8 mouse cellular contexts compared by ENCODE assay signal in the genomic region with DNA sequence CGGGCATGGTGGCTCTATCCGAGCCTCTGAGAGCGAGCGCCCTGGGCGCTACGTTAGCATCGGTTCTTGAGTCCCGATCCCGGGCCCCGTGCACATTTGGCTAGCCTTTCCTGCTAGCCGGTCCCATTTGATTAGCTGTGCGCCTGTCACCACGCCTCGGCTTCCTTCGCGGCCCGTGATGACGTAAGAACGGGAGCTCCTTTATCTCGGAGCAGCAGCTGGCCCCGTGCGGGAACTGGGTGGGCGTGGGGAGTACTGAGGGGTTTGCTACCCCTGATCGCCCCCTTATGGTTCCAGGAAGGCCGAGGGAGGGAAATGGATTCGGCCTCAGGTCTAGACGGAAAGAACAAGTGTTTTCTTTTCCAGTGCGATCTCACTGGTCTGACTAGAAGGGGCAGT. TPM values are rescaled to one million over a fixed set of nuclear protein-coding genes. Genes with fewer than 3 reads are reported as not detected.
DNase-seq lines count a peak whose midpoint lies in the region; ATAC-seq and TF ChIP-seq lines count a peak whose summit lies in the region.

No protein-coding gene starts in this region.

- peaks cover 12% of the 10 kb centered on the region for H3K4me1 ChIP-seq in brown adipose tissue, adult 24 weeks (ENCODE audit: control insufficient read depth, insufficient read depth, insufficient read length, low read length)
- peaks cover 62% of the 10 kb centered on the region for H3K4me1 ChIP-seq in heart, embryonic 13.5 days
- peaks cover 41% of the 10 kb centered on the region for H3K4me1 ChIP-seq in kidney, postnatal 0 days (replicated peaks; ENCODE audit: insufficient read depth, low read length)
- peaks cover 28% of the 10 kb centered on the region for H3K4me1 ChIP-seq in liver, adult 2 months (ENCODE audit: control insufficient read depth, insufficient read depth, low read length)

- WGBS in heart, embryonic 13.5 days: under 1% methylated on average over 28 of the region's 28 CpGs
- under 1% methylated on average over 28 of the region's 28 CpGs for WGBS in kidney, postnatal 0 days
- WGBS in liver, adult 2 months: under 1% methylated on average over 28 of the region's 28 CpGs

- TF ChIP-seq POLR2A in liver, adult 2 months (IDR thresholded peaks at IDR 0.05; ENCODE audit: extremely low read depth, insufficient read depth, low read length): no peak

- peak overlapping the region; percentile 99 for H3K27ac ChIP-seq in brown adipose tissue, adult 24 weeks (replicated peaks; ENCODE audit: low read depth, low read length)
- peak overlapping the region; percentile 99 for H3K27ac ChIP-seq in heart, embryonic 13.5 days (replicated peaks)
- H3K27ac ChIP-seq in kidney, postnatal 0 days: peak overlapping the region; percentile 99
- peak overlapping the region; percentile 94 for H3K27ac ChIP-seq in liver, adult 2 months (replicated peaks; ENCODE audit: insufficient read depth, low read depth, low read length)

- peak overlapping the region; percentile 84 for H3K9ac ChIP-seq in heart, embryonic 13.5 days
- H3K9ac ChIP-seq in kidney, postnatal 0 days (ENCODE audit: low read depth, low read length): peak overlapping the region; percentile 94
- peak overlapping the region; percentile 79 for H3K9ac ChIP-seq in liver, adult 2 months (ENCODE audit: low read depth, low read length)

- H3K36me3 ChIP-seq in heart, embryonic 13.5 days: peaks cover 42% of the 10 kb centered on the region
- peaks cover 11% of the 10 kb centered on the region for H3K36me3 ChIP-seq in kidney, postnatal 0 days (ENCODE audit: insufficient read depth, low read length)
- peaks cover 13% of the 10 kb centered on the region for H3K36me3 ChIP-seq in liver, adult 2 months (ENCODE audit: control insufficient read depth, insufficient read depth, low read length)

- H3K4me3 ChIP-seq in brown adipose tissue, adult 24 weeks (ENCODE audit: insufficient read depth, low read depth, low read length): peak overlapping the region; percentile 73
- peak overlapping the region; percentile 87 for H3K4me3 ChIP-seq in heart, embryonic 13.5 days
- H3K4me3 ChIP-seq in kidney, postnatal 0 days (replicated peaks; ENCODE audit: low read depth, low read length): peak overlapping the region; percentile 91
- peak overlapping the region; percentile 68 for H3K4me3 ChIP-seq in liver, adult 2 months (ENCODE audit: insufficient read depth, low read depth, low read length)

- peak; percentile 56 for TF ChIP-seq CTCF in kidney, postnatal 0 days (IDR thresholded peaks at IDR 0.05; ENCODE audit: low read depth)
- no peak for TF ChIP-seq CTCF in liver, adult 2 months (IDR thresholded peaks at IDR 0.05; ENCODE audit: low read depth, low read length)

- no peaks in the 10 kb centered on the region for H3K27me3 ChIP-seq in heart, embryonic 13.5 days (replicated peaks)
- H3K27me3 ChIP-seq in kidney, postnatal 0 days (ENCODE audit: insufficient read depth, low read length): no peaks in the 10 kb centered on the region
- H3K27me3 ChIP-seq in liver, adult 2 months (ENCODE audit: control insufficient read depth, insufficient read depth, low read length): no peaks in the 10 kb centered on the region

- H3K79me2 ChIP-seq in liver, adult 2 months (ENCODE audit: control insufficient read depth, insufficient read depth, low read length): peaks cover 24% of the 10 kb centered on the region

- DNase-seq in kidney, postnatal 0 days (ENCODE audit: low spot score): peak; percentile 95
- DNase-seq in liver, adult 2 months (ENCODE audit: extremely low read depth, low read depth, low spot score): peak; percentile 72
- DNase-seq in spleen, postnatal 4 days (ENCODE audit: low spot score in 2 of 2): peak; percentile 94 to 95

- peak; percentile 56 for ATAC-seq in CD4-positive, CD25-positive, alpha-beta regulatory T cell, adult 4 months
- ATAC-seq in erythroid progenitor cell, adult 5-6 weeks (replicated peaks; ENCODE audit: low FRiP score, poor library complexity, severe bottlenecking): peak; percentile 76
- peak; percentile 80 for ATAC-seq in heart, embryonic 13.5 days (ENCODE audit: extremely low read depth, insufficient number of reproducible peaks, low FRiP score, low TSS enrichment)
- peak; percentile 65 for ATAC-seq in kidney, postnatal 0 days (replicated peaks; ENCODE audit: low FRiP score, low read depth)
- peak; percentile 59 for ATAC-seq in monocyte, adult 5-6 weeks (replicated peaks; ENCODE audit: insufficient number of reproducible peaks, low FRiP score, low TSS enrichment, poor library complexity, severe bottlenecking)

- peak overlapping the region; percentile 87 for H3K4me2 ChIP-seq in heart, embryonic 13.5 days
- peak overlapping the region; percentile 87 for H3K4me2 ChIP-seq in kidney, postnatal 0 days (ENCODE audit: low read length)

- no peaks in the 10 kb centered on the region for H3K9me3 ChIP-seq in heart, embryonic 13.5 days
- H3K9me3 ChIP-seq in kidney, postnatal 0 days (replicated peaks; ENCODE audit: low read length): no peaks in the 10 kb centered on the region

RNA-seq across cellular contexts. Expression of gene Isca1, which starts 0.6 kb away (rescaled TPM):
- 10 to 100 TPM; 54.6 to 62.5 TPM for polyA plus RNA-seq in CD4-positive, CD25-positive, alpha-beta regulatory T cell, adult 4 months (2017; shearing (Covaris generic))
- polyA plus RNA-seq in brown adipose tissue, adult 24 weeks (2012; ENCODE audit: insufficient read depth, insufficient read length, missing spikeins): 286 and 370 TPM in 2 replicates
- 543 and 663 TPM in 2 replicates for total RNA-seq in erythroid progenitor cell, adult 5-6 weeks (2015; ENCODE audit: low replicate concordance)
- total RNA-seq in erythroid progenitor cell, adult 5-6 weeks (2017; ENCODE audit: low replicate concordance): 331 and 419 TPM in 2 replicates
- 169 and 173 TPM in 2 replicates for polyA plus RNA-seq in heart, embryonic 13.5 days (2015; fragmentation: Nextera tagmentation; extraction: Ambion mirVana)
- 148 and 153 TPM in 2 replicates for polyA plus RNA-seq in kidney, postnatal 0 days (2015; fragmentation: Nextera tagmentation; extraction: Ambion mirVana)
- total RNA-seq in liver, adult 2 months (2014; rRNA removed): 32.4 and 38.9 TPM in 2 replicates
- 52.8 and 56.9 TPM in 2 replicates for polyA plus RNA-seq in liver, adult 2 months (2012; rRNA removed)
- 57.1 to 69.2 TPM (median 64.4 TPM) in 3 replicates for total RNA-seq in monocyte, adult 5-6 weeks (2017)

RNA-seq across cellular contexts. Expression of gene Gm49354, which starts 11.9 kb away (rescaled TPM):
- not detected for polyA plus RNA-seq in CD4-positive, CD25-positive, alpha-beta regulatory T cell, adult 4 months (2017; shearing (Covaris generic))
- not detected in 2 replicates for polyA plus RNA-seq in brown adipose tissue, adult 24 weeks (2012; ENCODE audit: insufficient read depth, insufficient read length, missing spikeins)
- not detected in 2 replicates for total RNA-seq in erythroid progenitor cell, adult 5-6 weeks (2015; ENCODE audit: low replicate concordance)
- total RNA-seq in erythroid progenitor cell, adult 5-6 weeks (2017; ENCODE audit: low replicate concordance): 217 and 577 TPM in 2 replicates
- polyA plus RNA-seq in heart, embryonic 13.5 days (2015; fragmentation: Nextera tagmentation; extraction: Ambion mirVana): not detected in 2 replicates
- not detected in 2 replicates for polyA plus RNA-seq in kidney, postnatal 0 days (2015; fragmentation: Nextera tagmentation; extraction: Ambion mirVana)
- not detected in 2 replicates for total RNA-seq in liver, adult 2 months (2014; rRNA removed)
- polyA plus RNA-seq in liver, adult 2 months (2012; rRNA removed): not detected in 2 replicates
- total RNA-seq in monocyte, adult 5-6 weeks (2017): 9.7 to 54.7 TPM (median 19.1 TPM) in 3 replicates

RNA-seq across cellular contexts. Expression of gene 1700014D04Rik, which starts 23.6 kb away (rescaled TPM):
- polyA plus RNA-seq in CD4-positive, CD25-positive, alpha-beta regulatory T cell, adult 4 months (2017; shearing (Covaris generic)): not detected
- not detected in 2 replicates for polyA plus RNA-seq in brown adipose tissue, adult 24 weeks (2012; ENCODE audit: insufficient read depth, insufficient read length, missing spikeins)
- total RNA-seq in erythroid progenitor cell, adult 5-6 weeks (2015; ENCODE audit: low replicate concordance): 2.9 and 3.2 TPM in 2 replicates
- total RNA-seq in erythroid progenitor cell, adult 5-6 weeks (2017; ENCODE audit: low replicate concordance): 0.13 TPM in 1 of 2 replicates, not detected in the other
- not detected in 2 replicates for polyA plus RNA-seq in heart, embryonic 13.5 days (2015; fragmentation: Nextera tagmentation; extraction: Ambion mirVana)
- polyA plus RNA-seq in kidney, postnatal 0 days (2015; fragmentation: Nextera tagmentation; extraction: Ambion mirVana): not detected in 2 replicates
- total RNA-seq in liver, adult 2 months (2014; rRNA removed): not detected in 2 replicates
- not detected in 2 replicates for polyA plus RNA-seq in liver, adult 2 months (2012; rRNA removed)
- not detected in 3 replicates for total RNA-seq in monocyte, adult 5-6 weeks (2017)

RNA-seq across cellular contexts. Expression of gene Spata31d1d, which starts 38.6 kb away (rescaled TPM):
- polyA plus RNA-seq in CD4-positive, CD25-positive, alpha-beta regulatory T cell, adult 4 months (2017; shearing (Covaris generic)): not detected
- not detected in 2 replicates for polyA plus RNA-seq in brown adipose tissue, adult 24 weeks (2012; ENCODE audit: insufficient read depth, insufficient read length, missing spikeins)
- not detected in 2 replicates for total RNA-seq in erythroid progenitor cell, adult 5-6 weeks (2015; ENCODE audit: low replicate concordance)
- not detected in 2 replicates for total RNA-seq in erythroid progenitor cell, adult 5-6 weeks (2017; ENCODE audit: low replicate concordance)
- not detected in 2 replicates for polyA plus RNA-seq in heart, embryonic 13.5 days (2015; fragmentation: Nextera tagmentation; extraction: Ambion mirVana)
- not detected in 2 replicates for polyA plus RNA-seq in kidney, postnatal 0 days (2015; fragmentation: Nextera tagmentation; extraction: Ambion mirVana)
- total RNA-seq in liver, adult 2 months (2014; rRNA removed): not detected in 2 replicates
- not detected in 2 replicates for polyA plus RNA-seq in liver, adult 2 months (2012; rRNA removed)
- total RNA-seq in monocyte, adult 5-6 weeks (2017): not detected in 3 replicates

RNA-seq across cellular contexts. Expression of gene Tut7, which starts 52.8 kb away (rescaled TPM):
- 10 to 100 TPM; 71.4 to 71.8 TPM for polyA plus RNA-seq in CD4-positive, CD25-positive, alpha-beta regulatory T cell, adult 4 months (2017; shearing (Covaris generic))
- polyA plus RNA-seq in brown adipose tissue, adult 24 weeks (2012; ENCODE audit: insufficient read depth, insufficient read length, missing spikeins): 33.9 and 51.0 TPM in 2 replicates
- 459 and 492 TPM in 2 replicates for total RNA-seq in erythroid progenitor cell, adult 5-6 weeks (2015; ENCODE audit: low replicate concordance)
- 561 and 620 TPM in 2 replicates for total RNA-seq in erythroid progenitor cell, adult 5-6 weeks (2017; ENCODE audit: low replicate concordance)
- polyA plus RNA-seq in heart, embryonic 13.5 days (2015; fragmentation: Nextera tagmentation; extraction: Ambion mirVana): 30.6 and 32.7 TPM in 2 replicates
- 34.7 and 38.7 TPM in 2 replicates for polyA plus RNA-seq in kidney, postnatal 0 days (2015; fragmentation: Nextera tagmentation; extraction: Ambion mirVana)
- total RNA-seq in liver, adult 2 months (2014; rRNA removed): 54.2 and 56.9 TPM in 2 replicates
- polyA plus RNA-seq in liver, adult 2 months (2012; rRNA removed): 15.7 and 17.7 TPM in 2 replicates
- total RNA-seq in monocyte, adult 5-6 weeks (2017): 227 to 337 TPM (median 264 TPM) in 3 replicates

Comparison
In these comparisons a context has a peak if more than half of its experiments do, and no peak if none do; other contexts are left out.
1. Peak in every context shown above with its lines: DNase-seq, ATAC-seq, H3K4me3 ChIP-seq and H3K27ac ChIP-seq.